Mouse (Mus musculus) heart, embryonic 11.5 days (tissue): ENCODE measurements around the gene Rnf39. TPM values are rescaled to one million over a fixed set of nuclear protein-coding genes. Genes with fewer than 3 reads are reported as not detected.
"Not testable (repeated sequence)": the region's sequence is repeated elsewhere in the genome, so short reads cannot be mapped to it uniquely, and the experiment has no call there.

Source experiments
- ATAC-seq: fragments of 200-750 bp; cut with Nextera tagmentation; replicated peaks from 2 replicates; pipeline ENCODE4 v1.8.0; 2017; ENCODE audit warnings: moderate library complexity; ENCODE audit not compliant: insufficient number of reproducible peaks, low FRiP score, low TSS enrichment
- H3K27ac ChIP-seq: fragments of 300-500 bp; sonication (generic); 2 replicates; pipeline ENCODE4 v1.5.1; 2014; ENCODE audit warnings: mild to moderate bottlenecking, low read depth, low read length
- H3K27me3 ChIP-seq: fragments of 300-500 bp; sonication (generic); 2 replicates; pipeline ENCODE4 v1.6.1; 2014; ENCODE audit warnings: mild to moderate bottlenecking, low read length, mixed read lengths; ENCODE audit not compliant: control insufficient read depth, insufficient read depth
- H3K36me3 ChIP-seq: fragments of 300-500 bp; sonication (generic); 2 replicates; pipeline ENCODE4 v1.6.1; 2014; ENCODE audit warnings: mild to moderate bottlenecking, low read length, moderate library complexity, mixed read lengths; ENCODE audit not compliant: control insufficient read depth, insufficient read depth
- H3K4me1 ChIP-seq: fragments of 300-500 bp; sonication (generic); 2 replicates; pipeline ENCODE4 v1.6.1; 2014; ENCODE audit warnings: low read length; ENCODE audit not compliant: control insufficient read depth, insufficient read depth
- H3K4me2 ChIP-seq: fragments of 300-500 bp; sonication (generic); 2 replicates; pipeline ENCODE4 v1.6.1; 2014; ENCODE audit warnings: mild to moderate bottlenecking, moderate library complexity
- H3K4me3 ChIP-seq: fragments of 300-500 bp; sonication (generic); 2 replicates; pipeline ENCODE4 v1.5.1; 2014; ENCODE audit warnings: low read depth, low read length
- H3K9ac ChIP-seq: fragments of 300-500 bp; sonication (generic); 2 replicates; pipeline ENCODE4 v1.6.1; 2014; ENCODE audit warnings: mild to moderate bottlenecking, low read depth, low read length, moderate library complexity
- H3K9me3 ChIP-seq: fragments of 300-500 bp; sonication (generic); replicated peaks from 2 replicates; pipeline ENCODE4 v1.6.1; 2016; ENCODE audit warnings: low read length; ENCODE audit not compliant: control insufficient read depth
- WGBS: fragments of 180-500 bp; shearing (Covaris S2); extraction: QIAGEN DNeasy Blood & Tissue Kit; methylation state at CpG from one replicate; pipeline ENCODE4 v1.1.7; 2014; ENCODE audit not compliant: insufficient replicate concordance; 5-methylcytosine and 5-hydroxymethylcytosine counted together
- polyA plus RNA-seq: library from polyadenylated mRNA; unstranded; fragments of >200 nt; fragmentation: Nextera tagmentation; extraction: Ambion mirVana; gene quantifications from 2 replicates; pipeline ENCODE4 v1.2.1, GENCODE M21; 2014

Rnf39 gene
- polyA plus RNA-seq, 1 experiment from 2014 or later = 0.10 TPM

- 3% methylated on average over 4 of the region's 4 CpGs for WGBS
- H3K4me2 ChIP-seq = peak overlapping the region; percentile 67
- H3K27ac ChIP-seq = no peak overlapping the region
- H3K4me3 ChIP-seq = peak overlapping the region; percentile 32
- H3K9ac ChIP-seq = peak overlapping the region; percentile 59; the same call in 1 of the 2 replicates
- H3K36me3 ChIP-seq = no peaks in the 10 kb centered on the region
- ATAC-seq = no peak
- no peaks in the 10 kb centered on the region for H3K9me3 ChIP-seq
- peaks cover 7% of the 10 kb centered on the region; the same call in 1 of the 2 replicates for H3K27me3 ChIP-seq
- H3K4me1 ChIP-seq = peaks cover 4% of the 10 kb centered on the region; the same call in 1 of the 2 replicates
Observed at GRCm38 (mm10) chr17:36981845-36982244, 39.1 kb downstream of the Rnf39 start.

- Histone ChIP-seq H3K4me3 (no peak overlapping the region), H3K27ac (no peak overlapping the region), H3K9ac (no peak overlapping the region), H3K9me3 (no peaks in the 10 kb centered on the region), H3K36me3 (no peaks in the 10 kb centered on the region), H3K4me1 (peaks cover 4% of the 10 kb centered on the region; the same call in 1 of the 2 replicates), H3K27me3 (peaks cover 7% of the 10 kb centered on the region), H3K4me2 (no peak overlapping the region)
- no peak for ATAC-seq
- 28% methylated on average over 5 of the region's 5 CpGs for WGBS
Observed at GRCm38 (mm10) chr17:36982253-36983155, 39.8 kb downstream of the Rnf39 start.

DNA sequence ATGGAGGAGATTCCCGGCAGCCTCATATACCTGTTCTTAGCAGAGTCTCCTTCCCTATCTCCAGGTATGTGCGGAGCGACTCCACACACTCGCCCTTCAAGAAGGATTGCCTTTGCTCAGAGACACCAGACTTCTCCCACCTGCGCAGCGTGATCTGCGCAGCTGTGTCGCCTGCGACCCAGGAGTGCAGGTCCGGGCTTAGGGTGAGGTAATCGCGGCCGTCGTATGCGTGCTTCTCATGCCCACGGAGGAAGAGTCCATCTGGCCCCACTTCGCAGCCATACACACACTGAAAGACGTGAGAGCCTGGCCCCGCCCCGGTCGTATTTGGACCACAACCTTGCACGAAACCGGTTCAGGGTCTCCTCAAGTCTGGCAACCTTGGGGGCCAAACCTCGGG, 45.8 kb downstream of the Rnf39 start:
- no peaks in the 10 kb centered on the region; the same call in 1 of the 2 replicates for H3K4me1 ChIP-seq
- H3K27me3 ChIP-seq = peaks cover 26% of the 10 kb centered on the region
- H3K36me3 ChIP-seq = no peaks in the 10 kb centered on the region
- 8% methylated on average over 24 of the region's 24 CpGs for WGBS
- no peaks in the 10 kb centered on the region for H3K9me3 ChIP-seq
- H3K27ac ChIP-seq = no peak overlapping the region
- peak overlapping the region; percentile 34 for H3K4me3 ChIP-seq
- peak overlapping the region; percentile 60 for H3K4me2 ChIP-seq
- ATAC-seq = no peak
- H3K9ac ChIP-seq = peak overlapping the region; percentile 22; the same call in 1 of the 2 replicates

- WGBS = 19% methylated on average over 5 of the region's 5 CpGs
- Histone ChIP-seq H3K27ac (no peak within 1 kb of the TSS), H3K36me3 (no peaks in the 10 kb centered on the region), H3K4me1 (no peaks in the 10 kb centered on the region; the same call in 1 of the 2 replicates), H3K27me3 (peaks cover 26% of the 10 kb centered on the region), H3K9ac (peak within 1 kb of the TSS; percentile 22; the same call in 1 of the 2 replicates), H3K9me3 (no peaks in the 10 kb centered on the region), H3K4me2 (peak within 1 kb of the TSS; percentile 60), H3K4me3 (peak within 1 kb of the TSS; percentile 34)
- no peak for ATAC-seq
Observed at GRCm38 (mm10) chr17:36989437-36989836, 46.7 kb downstream of the Rnf39 start, which contains the start of gene H2-M5. Gene H2-M5, minus strand, starts transcription at chr17:36989537.

DNA sequence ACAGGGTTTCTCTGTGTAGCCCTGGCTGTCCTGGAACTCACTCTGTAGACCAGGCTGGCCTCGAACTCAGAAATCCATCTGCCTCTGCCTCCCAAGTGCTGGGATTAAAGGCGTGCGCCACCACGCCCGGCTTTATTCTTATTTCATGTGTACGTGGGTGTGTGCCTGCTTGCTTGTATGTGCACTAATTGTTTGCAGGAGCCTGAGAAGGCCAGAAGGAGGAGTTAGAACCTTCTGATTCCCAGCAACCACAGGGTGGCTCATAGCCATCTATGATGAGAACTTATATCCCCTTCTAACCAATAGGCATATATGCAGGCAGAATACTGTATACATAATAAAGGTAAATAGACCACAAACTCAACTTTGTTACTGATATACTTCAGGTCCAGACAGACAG, 47.9 kb downstream of the Rnf39 start:
- H3K4me1 ChIP-seq, H3K4me3 ChIP-seq, H3K4me2 ChIP-seq, ATAC-seq, H3K27ac ChIP-seq, H3K9me3 ChIP-seq, H3K9ac ChIP-seq, H3K36me3 ChIP-seq: not testable (repeated sequence)
- 73% methylated on average over 6 of the region's 6 CpGs for WGBS
- H3K27me3 ChIP-seq = peaks cover 26% of the 10 kb centered on the region

DNA sequence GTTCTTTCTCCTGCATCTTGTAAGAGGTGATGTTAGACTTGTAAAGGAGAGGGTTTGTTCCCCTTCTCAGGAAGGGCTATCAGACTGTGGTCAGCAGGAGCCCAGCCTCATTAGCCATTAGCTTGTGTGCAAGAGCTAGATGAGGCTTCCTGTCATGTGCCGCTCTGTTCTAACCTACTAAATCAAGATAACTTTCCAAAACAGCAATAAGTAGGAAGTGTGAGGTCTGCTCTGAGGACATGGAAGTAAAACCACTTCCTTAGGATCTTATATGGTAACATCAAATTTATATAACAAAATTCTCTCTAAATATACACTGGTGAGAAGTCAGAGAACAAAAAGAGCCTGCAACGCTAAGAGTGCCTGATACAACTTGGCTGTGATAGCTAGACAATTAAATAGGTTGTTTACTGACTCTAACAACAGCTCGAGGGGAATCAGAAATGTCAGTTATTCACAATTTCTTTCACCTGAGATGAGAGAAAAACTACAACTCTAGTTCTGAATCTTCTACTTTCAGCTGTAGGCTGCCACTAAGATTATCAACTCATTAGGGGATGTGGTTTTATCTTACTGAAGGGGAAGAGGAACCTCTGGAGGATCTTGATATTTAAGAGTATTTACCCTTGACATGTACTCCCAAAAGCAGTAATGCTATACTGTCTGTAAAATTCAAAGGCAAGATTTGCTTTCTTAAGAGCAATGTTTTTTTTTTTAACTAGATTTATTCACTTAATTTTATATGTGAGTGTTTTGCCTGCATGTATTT, 49.8 kb downstream of the Rnf39 start:
- Histone ChIP-seq H3K36me3 (no peaks in the 10 kb centered on the region), H3K4me1 (no peaks in the 10 kb centered on the region; the same call in 1 of the 2 replicates), H3K9ac (no peak overlapping the region), H3K9me3 (no peaks in the 10 kb centered on the region), H3K4me2 (no peak overlapping the region), H3K4me3 (no peak overlapping the region), H3K27me3 (peaks cover 22% of the 10 kb centered on the region), H3K27ac (no peak overlapping the region)
- no peak for ATAC-seq
- 56% methylated on average over 3 of the region's 3 CpGs for WGBS

DNA sequence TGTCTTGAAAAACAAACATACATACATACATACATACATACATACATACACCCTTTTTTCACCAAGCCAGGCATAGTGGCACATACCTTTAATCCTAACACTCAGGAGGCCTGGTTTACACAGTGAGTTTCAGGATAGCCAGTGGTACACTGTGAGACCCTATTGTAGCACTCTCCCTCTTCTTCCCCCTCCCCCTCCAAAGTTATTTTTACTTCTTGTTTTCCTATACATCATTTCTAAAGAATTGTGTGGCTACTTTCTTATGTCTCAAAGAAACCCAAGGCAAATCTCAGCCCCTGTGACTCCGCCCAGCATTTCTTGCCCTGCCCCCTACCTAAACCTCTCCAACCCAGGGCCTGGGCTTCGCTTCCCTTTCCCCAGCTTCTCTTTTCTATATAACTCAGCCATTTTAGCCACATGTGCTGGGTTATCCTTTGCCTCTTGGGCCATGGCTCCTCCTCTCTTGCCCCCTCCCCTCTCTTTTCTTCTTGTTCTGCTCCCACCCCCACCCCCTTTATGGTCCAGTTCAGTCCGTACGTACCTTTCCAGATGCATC, 51.1 kb downstream of the Rnf39 start:
- ATAC-seq = no peak
- no peaks in the 10 kb centered on the region for H3K9me3 ChIP-seq
- 92% methylated on average over 4 of the region's 4 CpGs for WGBS
- peaks cover 9% of the 10 kb centered on the region for H3K27me3 ChIP-seq
- no peak overlapping the region for H3K9ac ChIP-seq
- H3K4me2 ChIP-seq = no peak overlapping the region
- H3K36me3 ChIP-seq = no peaks in the 10 kb centered on the region
- H3K4me3 ChIP-seq = no peak overlapping the region
- no peak overlapping the region for H3K27ac ChIP-seq
- H3K4me1 ChIP-seq = no peaks in the 10 kb centered on the region; the same call in 1 of the 2 replicates

DNA sequence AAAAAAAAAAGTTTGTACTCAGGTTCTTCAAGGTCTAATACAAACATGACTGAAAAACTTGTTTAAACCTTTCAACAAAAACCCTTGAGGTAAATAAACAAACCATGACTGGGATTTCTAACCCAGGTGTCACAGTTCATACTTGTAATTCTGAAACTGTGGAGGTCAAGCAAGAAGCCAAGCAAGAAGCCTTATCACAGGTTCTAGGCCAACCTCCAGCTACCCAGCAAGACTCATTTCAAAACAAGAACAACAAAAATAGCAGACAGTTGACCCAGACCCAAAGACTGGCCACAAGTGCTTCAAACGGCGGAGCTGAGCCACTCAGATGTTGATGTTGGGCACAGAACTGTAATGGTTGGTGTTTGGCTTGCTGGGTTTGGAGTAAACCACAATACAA, 51.8 kb downstream of the Rnf39 start:
- no peaks in the 10 kb centered on the region for H3K36me3 ChIP-seq
- no peaks in the 10 kb centered on the region for H3K9me3 ChIP-seq
- no peak overlapping the region for H3K4me2 ChIP-seq
- 78% methylated on average over 2 of the region's 2 CpGs for WGBS
- no peak overlapping the region for H3K27ac ChIP-seq
- no peaks in the 10 kb centered on the region for H3K4me1 ChIP-seq
- peaks cover 5% of the 10 kb centered on the region; the same call in 1 of the 2 replicates for H3K27me3 ChIP-seq
- ATAC-seq = no peak
- H3K4me3 ChIP-seq = no peak overlapping the region
- no peak overlapping the region for H3K9ac ChIP-seq
